Mouse (Mus musculus) adrenal gland, postnatal 10 days (tissue): ENCODE data around the gene Rflna. TPM values are rescaled to one million over a fixed set of nuclear protein-coding genes. Genes with fewer than 3 reads are reported as not detected.

ENCODE experiments used
- DNase-seq: peaks from one replicate; pipeline ENCODE4 v3.0.0; 2021; ENCODE audit warnings: mixed read lengths
- total RNA-seq, 2 experiments: library from RNA; stranded (reverse); gene quantifications; 2 replicates each; pipeline ENCODE4 v1.2.3; 2021

The Rflna gene
- total RNA-seq, 2 experiments from 2014 or later = 4.3 TPM

GRCm38 (mm10) chr5:125005871-125006652, 3.0 kb downstream of the Rflna start:
- no peak for DNase-seq

- DNase-seq = no peak
These were observed 3.9 kb downstream of the Rflna start for GRCm38 (mm10) chr5:125006896-125007295.

DNA sequence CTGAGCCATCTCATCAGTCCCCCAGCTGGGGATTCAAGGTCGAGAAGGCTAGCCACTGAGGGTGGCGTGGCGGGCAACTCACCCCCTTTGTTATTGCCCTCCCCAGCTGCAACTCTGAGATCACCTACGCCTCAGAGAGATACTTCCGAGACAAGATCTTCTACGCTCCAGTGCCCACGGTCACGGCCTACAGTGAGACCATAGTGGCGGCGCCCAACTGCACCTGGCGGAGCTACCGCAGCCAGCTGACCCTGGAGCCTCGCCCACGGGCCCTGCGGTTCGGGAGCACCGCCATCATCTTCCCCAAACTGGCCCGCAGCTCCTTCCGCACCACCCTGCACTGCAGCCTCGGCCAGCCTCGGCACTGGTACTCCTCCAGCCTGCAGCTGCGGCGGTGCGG, 8.1 kb downstream of the Rflna start:
- no peak for DNase-seq

DNA sequence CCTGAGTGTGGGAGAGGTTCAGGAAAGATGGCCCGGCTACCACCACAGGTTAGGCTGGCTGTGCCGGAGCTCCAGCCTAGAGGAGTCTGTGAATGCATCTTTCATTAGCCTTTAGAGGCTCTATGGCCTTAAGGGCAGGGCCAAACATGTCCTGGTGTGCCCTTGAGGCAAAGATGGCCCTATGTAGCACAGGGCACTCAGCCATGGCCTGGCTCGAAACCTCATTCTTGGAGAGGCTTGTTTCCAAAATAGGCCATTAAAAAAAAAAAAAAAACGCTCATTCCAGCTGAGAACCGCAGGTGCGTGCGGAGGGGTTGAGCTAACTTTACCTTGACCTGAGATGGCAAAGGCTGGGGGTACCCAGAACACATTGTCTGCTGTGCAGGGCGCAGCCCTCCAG, 8.6 kb downstream of the Rflna start:
- DNase-seq = peak; percentile 58

- peak; percentile 82 for DNase-seq
These were observed 11.5 kb downstream of the Rflna start for GRCm38 (mm10) chr5:125014497-125014896.

GRCm38 (mm10) chr5:125015066-125015465, 12.0 kb downstream of the Rflna start:
- no peak for DNase-seq

DNA sequence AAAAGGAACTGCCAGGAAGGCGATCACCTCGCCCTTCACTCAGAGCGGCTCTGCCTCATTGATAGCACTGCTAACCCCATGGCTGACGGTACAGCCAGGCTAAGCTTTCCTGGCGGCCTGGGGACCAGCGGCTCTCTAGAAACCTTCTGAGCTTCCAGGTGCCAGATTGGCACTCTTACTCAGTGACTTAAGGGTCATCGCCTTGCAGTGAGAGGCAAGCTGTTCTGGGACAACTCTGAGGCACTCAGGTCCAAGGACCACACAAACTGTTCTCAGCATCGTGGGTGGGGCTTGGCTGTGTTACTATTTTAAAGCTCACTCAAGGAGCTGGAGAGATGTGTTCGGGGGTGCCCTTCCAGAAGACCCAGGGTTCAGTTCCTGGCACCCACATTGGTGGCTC, 12.6 kb downstream of the Rflna start:
- DNase-seq = no peak

DNA sequence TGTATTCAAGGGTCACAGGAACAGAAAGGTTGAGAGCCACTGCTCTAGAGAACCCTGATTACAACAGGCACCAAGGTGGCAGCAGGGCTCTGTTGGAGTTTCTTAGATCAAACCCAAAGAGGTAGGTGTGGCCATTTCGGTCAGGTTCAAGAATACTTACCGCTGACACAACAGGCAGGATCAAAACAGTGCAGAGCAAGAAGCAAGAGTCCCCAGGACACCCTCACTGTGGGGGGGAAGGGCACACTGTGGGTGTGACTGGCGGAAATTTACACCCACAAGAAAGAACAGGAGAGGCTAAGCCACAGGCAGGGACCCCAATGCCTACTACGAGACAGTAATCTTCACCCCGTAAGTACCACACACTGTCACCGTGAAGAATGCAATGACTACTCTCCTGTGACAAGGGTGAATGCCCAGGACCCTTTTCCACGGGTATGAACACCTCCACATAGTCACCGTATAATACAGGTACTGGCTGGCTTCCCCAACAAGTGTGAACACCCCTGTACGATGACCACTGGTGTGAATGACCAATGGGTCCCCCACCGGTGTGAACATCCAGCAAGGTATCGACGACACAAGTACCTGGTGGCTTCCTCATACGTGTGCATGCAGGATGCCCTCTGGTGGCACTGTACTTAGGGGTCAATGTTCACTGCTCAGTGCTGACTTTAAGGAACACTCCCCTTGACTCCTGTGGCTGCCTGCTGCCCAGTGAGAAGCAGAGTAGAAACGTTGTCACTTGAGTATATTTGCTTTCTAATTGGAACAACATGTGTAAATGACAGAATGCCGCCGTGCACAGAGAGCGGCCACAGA, 13.6 kb downstream of the Rflna start:
- no peak for DNase-seq

DNA sequence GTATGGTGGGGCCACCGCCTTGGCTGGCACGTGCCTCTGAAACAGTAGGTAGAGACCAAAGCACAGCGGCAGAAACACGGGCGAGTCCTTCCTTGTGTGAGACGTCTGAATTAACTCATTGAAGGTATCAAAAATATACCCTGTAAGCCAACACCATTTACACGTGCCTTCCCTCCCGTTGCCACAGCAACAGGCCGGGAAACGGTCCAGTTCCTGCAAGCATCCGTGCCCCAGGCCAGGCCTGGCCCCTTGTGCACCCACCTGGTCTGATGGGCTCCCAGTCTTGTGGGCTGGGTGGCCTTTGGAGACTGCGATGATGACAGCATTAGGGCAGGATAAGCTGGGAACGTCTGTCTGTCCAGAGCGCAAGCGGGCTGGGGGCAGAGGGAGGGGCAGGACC, 14.3 kb downstream of the Rflna start:
- no peak for DNase-seq

- peak; percentile 75 for DNase-seq
These were observed 16.1 kb downstream of the Rflna start for GRCm38 (mm10) chr5:125019099-125019498.

DNA sequence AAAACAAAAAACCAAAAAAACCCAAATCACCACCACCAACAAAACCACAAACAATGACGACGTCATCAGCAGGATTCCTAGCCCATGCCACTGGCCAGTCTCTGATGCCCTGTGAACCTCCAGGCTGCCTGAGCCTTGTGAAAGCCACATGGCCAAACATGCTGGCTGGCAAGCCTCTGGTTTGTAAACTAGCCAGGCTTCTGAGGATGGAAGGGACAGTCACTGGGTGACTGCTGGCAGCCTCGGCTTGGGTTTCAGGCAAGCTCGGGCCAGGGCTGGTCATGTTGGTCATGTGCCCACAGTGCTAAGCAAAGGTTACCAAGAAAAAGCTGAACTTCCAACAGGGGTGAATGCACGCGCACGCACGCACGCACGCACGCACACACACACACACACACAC, 18.3 kb downstream of the Rflna start:
- DNase-seq = peak; percentile 78

DNA sequence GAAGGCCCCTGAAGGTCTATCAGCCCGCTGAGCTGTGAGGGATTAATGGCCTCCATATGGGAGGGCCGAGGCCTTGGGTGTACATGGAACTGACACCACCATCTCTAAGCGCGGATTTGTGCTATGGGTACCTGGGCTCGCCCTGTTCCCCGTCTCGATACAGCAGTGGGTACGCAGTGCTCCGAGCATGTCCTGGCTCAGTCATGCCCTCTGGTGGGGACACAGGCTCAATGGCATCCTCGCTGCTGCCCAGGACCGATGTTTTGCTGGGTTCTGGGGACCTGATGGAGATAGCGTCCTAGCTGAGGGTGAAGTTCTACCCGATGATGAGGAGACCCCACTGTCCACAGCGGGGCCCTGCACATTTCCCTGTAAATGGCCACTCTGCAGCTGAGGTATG, 21.0 kb downstream of the Rflna start:
- no peak for DNase-seq

- no peak for DNase-seq
These were observed 25.4 kb downstream of the Rflna start for GRCm38 (mm10) chr5:125028371-125028770.

- no peak for DNase-seq
These were observed 25.9 kb downstream of the Rflna start for GRCm38 (mm10) chr5:125028911-125029310.

DNA sequence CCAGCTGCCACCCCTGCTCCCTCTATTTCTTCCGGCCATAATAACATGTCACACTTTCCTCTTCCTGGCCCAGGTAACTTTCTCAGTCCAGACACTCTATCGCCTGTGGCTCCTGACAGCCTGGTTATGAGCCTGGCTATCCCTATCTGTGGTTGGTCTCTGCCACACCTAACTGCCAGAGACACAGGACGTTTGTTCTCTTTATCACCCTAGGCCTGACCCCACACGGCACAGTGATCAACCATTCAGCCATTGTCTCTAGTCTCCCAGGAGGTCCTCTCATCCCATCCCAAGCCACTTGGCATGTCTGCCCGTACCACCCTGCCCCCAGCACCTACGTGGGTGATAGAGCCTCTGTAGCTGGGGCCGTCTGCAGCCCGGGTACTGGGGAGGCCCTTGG, 33.5 kb downstream of the Rflna start:
- DNase-seq = no peak

- peak; percentile 47 for DNase-seq
These were observed 36.5 kb downstream of the Rflna start for GRCm38 (mm10) chr5:125039377-125040027.

- DNase-seq = peak; percentile 94
These were observed 37.1 kb downstream of the Rflna start for GRCm38 (mm10) chr5:125040128-125040584.

DNA sequence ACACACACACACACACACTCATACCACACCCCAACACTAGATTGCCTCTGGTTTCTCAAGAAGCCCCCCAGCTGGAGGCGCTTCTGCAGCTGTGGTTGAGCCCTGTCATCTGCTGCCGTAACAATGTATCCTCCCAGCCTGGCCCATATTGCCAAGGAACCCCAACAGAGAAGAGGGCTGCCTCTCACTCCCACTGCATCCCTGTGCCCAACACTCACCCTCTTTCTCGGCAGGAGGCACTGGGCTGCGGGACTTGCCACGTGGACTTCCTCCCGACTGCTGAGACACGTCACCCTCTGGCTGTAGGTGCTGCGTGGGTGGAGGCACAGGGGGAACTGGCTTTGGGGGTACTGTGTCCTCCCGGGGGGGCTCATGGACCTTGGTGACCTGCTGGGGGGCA, 38.6 kb downstream of the Rflna start:
- DNase-seq = no peak

DNA sequence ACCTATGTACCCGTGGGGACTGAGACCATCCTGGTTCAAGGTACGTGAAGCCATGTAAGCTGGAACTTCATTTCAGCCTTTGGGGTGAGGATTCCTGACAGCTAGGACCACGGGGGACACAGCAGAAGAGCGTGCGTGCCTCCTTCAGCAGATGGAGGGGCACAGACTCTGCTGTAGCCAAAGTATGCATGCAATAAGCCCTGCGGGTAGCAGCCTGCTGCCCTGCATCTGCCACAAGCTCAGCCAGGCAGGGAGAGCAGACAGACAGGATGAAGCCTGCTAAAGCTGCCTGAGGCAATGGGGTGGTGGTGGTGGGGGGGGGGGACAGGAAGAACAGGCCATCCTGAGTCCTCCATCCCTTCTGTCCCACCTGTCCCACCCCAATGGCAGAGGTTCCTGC, 40.4 kb downstream of the Rflna start:
- no peak for DNase-seq

- DNase-seq = no peak
These were observed 42.2 kb downstream of the Rflna start for GRCm38 (mm10) chr5:125045202-125045601.

GRCm38 (mm10) chr5:125046436-125046835, 43.4 kb downstream of the Rflna start:
- DNase-seq = no peak

DNA sequence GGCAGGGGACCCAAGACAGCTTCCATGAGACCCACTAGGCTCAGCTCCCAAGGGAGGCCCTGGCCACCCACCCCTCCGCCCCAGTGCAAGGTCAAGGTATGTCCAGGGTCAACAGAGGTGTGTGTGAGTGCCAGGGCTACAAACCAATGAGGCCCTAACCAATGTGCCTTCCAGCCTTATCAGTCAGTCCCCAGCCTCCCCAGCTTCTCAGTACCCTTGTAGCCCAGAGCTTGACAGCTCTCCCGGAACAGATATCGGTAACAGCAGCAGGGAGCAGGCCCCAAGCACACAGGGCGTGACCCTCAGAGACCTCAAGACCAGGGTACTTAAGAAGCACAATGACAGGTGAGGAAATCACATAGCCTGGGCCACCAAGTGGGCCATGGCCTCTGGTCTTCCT, 46.5 kb downstream of the Rflna start:
- DNase-seq = no peak

DNA sequence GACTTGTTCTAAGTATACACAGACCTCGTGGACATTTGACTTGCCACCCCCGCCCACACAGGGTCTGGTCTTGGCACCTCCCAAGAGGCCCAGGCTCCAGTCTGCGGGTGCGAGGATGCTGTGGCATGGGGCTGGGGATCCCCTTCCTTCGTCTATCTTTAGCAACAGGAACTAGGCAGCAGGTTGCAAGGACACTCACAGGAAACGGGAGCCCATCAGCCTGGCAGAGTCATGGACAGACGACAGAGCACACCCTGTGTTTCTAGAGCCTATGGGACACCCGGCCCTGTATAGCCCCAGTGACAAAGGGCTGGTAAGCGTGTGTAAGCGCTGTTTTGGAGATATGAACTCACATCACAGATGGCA, 49.2 kb downstream of the Rflna start:
- no peak for DNase-seq
